Mouse (Mus musculus) stomach, embryonic 14.5 days (tissue): ENCODE data around the gene Ttc41. TPM values are rescaled to one million over a fixed set of nuclear protein-coding genes. Genes with fewer than 3 reads are reported as not detected.

Source experiments
- ATAC-seq: fragments of 200-750 bp; cut with Nextera tagmentation; 2 replicates; pipeline ENCODE4 v1.8.0; 2017; ENCODE audit warnings: low read depth, moderate TSS enrichment; ENCODE audit not compliant: insufficient number of reproducible peaks, insufficient read depth, low FRiP score
- H3K27ac ChIP-seq: fragments of 300-500 bp; sonication (generic); 2 replicates; pipeline ENCODE4 v1.5.1; 2014; ENCODE audit warnings: mild to moderate bottlenecking, low read length, moderate library complexity, mixed read lengths
- H3K27me3 ChIP-seq: fragments of 300-500 bp; sonication (generic); 2 replicates; pipeline ENCODE4 v1.6.1; 2014; ENCODE audit warnings: low read length, control low read depth, mixed read lengths; ENCODE audit not compliant: control insufficient read depth, insufficient read depth
- H3K36me3 ChIP-seq: fragments of 300-500 bp; sonication (generic); 2 replicates; pipeline ENCODE4 v1.6.1; 2014; ENCODE audit warnings: mild to moderate bottlenecking, control low read depth, low read length, moderate library complexity, mixed read lengths; ENCODE audit not compliant: control insufficient read depth, insufficient read depth
- H3K4me1 ChIP-seq: fragments of 300-500 bp; sonication (generic); 2 replicates; pipeline ENCODE4 v1.6.1; 2014; ENCODE audit warnings: low read length, control low read depth, mixed read lengths; ENCODE audit not compliant: control insufficient read depth, insufficient read depth
- H3K4me2 ChIP-seq: fragments of 300-500 bp; sonication (generic); replicated peaks from 2 replicates; pipeline ENCODE4 v1.6.1; 2014; ENCODE audit warnings: low read depth, low read length, control low read depth
- H3K4me3 ChIP-seq: fragments of 300-500 bp; sonication (generic); 2 replicates; pipeline ENCODE4 v1.5.1; 2014; ENCODE audit warnings: low read depth, low read length, control low read depth
- H3K9ac ChIP-seq: fragments of 300-500 bp; sonication (generic); replicated peaks from 2 replicates; pipeline ENCODE4 v1.6.1; 2014; ENCODE audit warnings: low read depth, mild to moderate bottlenecking, control low read depth, low read length, moderate library complexity, mixed read lengths
- H3K9me3 ChIP-seq: fragments of 300-500 bp; sonication (generic); 2 replicates; pipeline ENCODE4 v1.6.1; 2016; ENCODE audit warnings: low read depth, low read length, control low read depth; ENCODE audit not compliant: control insufficient read depth
- WGBS: fragments of 180-500 bp; shearing (Covaris S2); extraction: QIAGEN DNeasy Blood & Tissue Kit; methylation state at CpG from one replicate; pipeline ENCODE4 v1.1.7; 2014; 5-methylcytosine and 5-hydroxymethylcytosine counted together
- polyA plus RNA-seq: library from polyadenylated mRNA; unstranded; fragments of >200 nt; fragmentation: Nextera tagmentation; extraction: Ambion mirVana; gene quantifications from 2 replicates; pipeline ENCODE4 v1.2.1, GENCODE M21; 2014

Gene Ttc41
- polyA plus RNA-seq, 1 experiment from 2014 or later: 1.8 TPM

GRCm38 (mm10) chr10:86814292-86815131, 108.9 kb downstream of the Ttc41 start:
- 71% methylated on average over 19 of the region's 19 CpGs for WGBS
- no peak overlapping the region for H3K9ac ChIP-seq
- ATAC-seq: peak; percentile 73

GRCm38 (mm10) chr10:86815133-86815532, 109.5 kb downstream of the Ttc41 start:
- Histone ChIP-seq H3K9ac (no peak overlapping the region), H3K36me3 (no peaks in the 10 kb centered on the region), H3K9me3 (no peaks in the 10 kb centered on the region), H3K4me3 (no peak overlapping the region), H3K27me3 (no peaks in the 10 kb centered on the region), H3K4me2 (no peak overlapping the region), H3K27ac (peak overlapping the region; percentile 3; the same call in 1 of the 2 replicates), H3K4me1 (peaks cover 9% of the 10 kb centered on the region; the same call in 1 of the 2 replicates)
- WGBS: 81% methylated on average over 7 of the region's 7 CpGs
- no peak for ATAC-seq

More at GRCm38 (mm10) chr10:86814292-86815131, 108.9 kb downstream of the Ttc41 start:
- H3K4me3 ChIP-seq: no peak overlapping the region
- no peaks in the 10 kb centered on the region for H3K9me3 ChIP-seq
- H3K27ac ChIP-seq: peak overlapping the region; percentile 6; the same call in 1 of the 2 replicates
- H3K36me3 ChIP-seq: no peaks in the 10 kb centered on the region
- H3K4me2 ChIP-seq: no peak overlapping the region
- H3K27me3 ChIP-seq: no peaks in the 10 kb centered on the region
- H3K4me1 ChIP-seq: peaks cover 4% of the 10 kb centered on the region; the same call in 1 of the 2 replicates

GRCm38 (mm10) chr10:86819649-86820165, 114.1 kb downstream of the Ttc41 start:
- no peaks in the 10 kb centered on the region for H3K9me3 ChIP-seq
- no peak for ATAC-seq
- peak overlapping the region; percentile 74 for H3K27ac ChIP-seq
- peaks cover 2% of the 10 kb centered on the region; the same call in 1 of the 2 replicates for H3K36me3 ChIP-seq
- no peak overlapping the region for H3K4me3 ChIP-seq
- no peak overlapping the region for H3K9ac ChIP-seq
- H3K27me3 ChIP-seq: no peaks in the 10 kb centered on the region
- 47% methylated on average over 8 of the region's 8 CpGs for WGBS
- no peak overlapping the region for H3K4me2 ChIP-seq
- H3K4me1 ChIP-seq: peaks cover 9% of the 10 kb centered on the region; the same call in 1 of the 2 replicates

- Histone ChIP-seq H3K4me3 (no peak overlapping the region), H3K36me3 (peaks cover 2% of the 10 kb centered on the region; the same call in 1 of the 2 replicates), H3K9me3 (no peaks in the 10 kb centered on the region), H3K4me1 (peaks cover 9% of the 10 kb centered on the region; the same call in 1 of the 2 replicates), H3K27me3 (no peaks in the 10 kb centered on the region), H3K4me2 (no peak overlapping the region), H3K27ac (no peak overlapping the region), H3K9ac (no peak overlapping the region)
- ATAC-seq: no peak
- 94% methylated on average over 7 of the region's 7 CpGs for WGBS
Measured at GRCm38 (mm10) chr10:86821014-86821413, 115.4 kb downstream of the Ttc41 start.

GRCm38 (mm10) chr10:86824093-86824492, 118.5 kb downstream of the Ttc41 start:
- ATAC-seq: no peak
- H3K9ac ChIP-seq: no peak overlapping the region
- no peaks in the 10 kb centered on the region for H3K27me3 ChIP-seq
- peaks cover 6% of the 10 kb centered on the region; the same call in 1 of the 2 replicates for H3K4me1 ChIP-seq
- no peak overlapping the region for H3K4me2 ChIP-seq
- no peak overlapping the region for H3K27ac ChIP-seq
- no peak overlapping the region for H3K4me3 ChIP-seq
- WGBS: 80% methylated on average over 6 of the region's 6 CpGs
- H3K9me3 ChIP-seq: no peaks in the 10 kb centered on the region
- peaks cover 2% of the 10 kb centered on the region; the same call in 1 of the 2 replicates for H3K36me3 ChIP-seq

- no peak overlapping the region for H3K4me3 ChIP-seq
- 0 out of 2 replicates have a peak, but pooled peaks cover 2% of the 10 kb centered on the region for H3K4me1 ChIP-seq
- no peak overlapping the region for H3K27ac ChIP-seq
- H3K27me3 ChIP-seq: no peaks in the 10 kb centered on the region
- H3K36me3 ChIP-seq: peaks cover 2% of the 10 kb centered on the region; the same call in 1 of the 2 replicates
- no peak overlapping the region for H3K9ac ChIP-seq
- H3K9me3 ChIP-seq: no peaks in the 10 kb centered on the region
- ATAC-seq: no peak
- no peak overlapping the region for H3K4me2 ChIP-seq
- 81% methylated on average over 14 of the region's 14 CpGs for WGBS
Measured at GRCm38 (mm10) chr10:86824871-86825270, 119.3 kb downstream of the Ttc41 start.

GRCm38 (mm10) chr10:86825871-86826522, 120.4 kb downstream of the Ttc41 start:
- no peak for ATAC-seq
- Histone ChIP-seq H3K4me2 (no peak overlapping the region), H3K9me3 (no peaks in the 10 kb centered on the region), H3K27me3 (no peaks in the 10 kb centered on the region), H3K4me1 (no peaks in the 10 kb centered on the region), H3K36me3 (peaks cover 2% of the 10 kb centered on the region; the same call in 1 of the 2 replicates), H3K4me3 (no peak overlapping the region), H3K9ac (no peak overlapping the region), H3K27ac (no peak overlapping the region)
- 91% methylated on average over 10 of the region's 10 CpGs for WGBS
